Mouse (Mus musculus) intestine, embryonic 16.5 days (tissue): ENCODE data around the gene Rsc1a1. TPM values are rescaled to one million over a fixed set of nuclear protein-coding genes. Genes with fewer than 3 reads are reported as not detected.

Source experiments
- ATAC-seq: fragments of 200-750 bp; cut with Nextera tagmentation; 2 replicates; pipeline ENCODE4 v1.8.0; 2017; ENCODE audit warnings: moderate TSS enrichment, moderate library complexity
- H3K27ac ChIP-seq: fragments of 300-500 bp; sonication (generic); 2 replicates; pipeline ENCODE4 v1.5.1; 2014; ENCODE audit warnings: mild to moderate bottlenecking, low read length
- H3K27me3 ChIP-seq: fragments of 300-500 bp; sonication (generic); replicated peaks from 2 replicates; pipeline ENCODE4 v1.6.1; 2014; ENCODE audit warnings: low read length, control low read depth, mixed read lengths; ENCODE audit not compliant: control insufficient read depth, insufficient read depth
- H3K36me3 ChIP-seq: fragments of 300-500 bp; sonication (generic); 2 replicates; pipeline ENCODE4 v1.6.1; 2014; ENCODE audit warnings: low read length, control low read depth; ENCODE audit not compliant: control insufficient read depth, insufficient read depth
- H3K4me1 ChIP-seq: fragments of 300-500 bp; sonication (generic); 2 replicates; pipeline ENCODE4 v1.6.1; 2014; ENCODE audit warnings: low read length, control low read depth, mixed read lengths; ENCODE audit not compliant: control insufficient read depth, insufficient read depth
- H3K4me2 ChIP-seq: fragments of 300-500 bp; sonication (generic); 2 replicates; pipeline ENCODE4 v1.6.1; 2014; ENCODE audit warnings: low read depth, low read length, control low read depth
- H3K4me3 ChIP-seq: fragments of 300-500 bp; sonication (generic); 2 replicates; pipeline ENCODE4 v1.5.1; 2014; ENCODE audit warnings: mild to moderate bottlenecking, low read length
- H3K9ac ChIP-seq: fragments of 300-500 bp; sonication (generic); 2 replicates; pipeline ENCODE4 v1.6.1; 2014; ENCODE audit warnings: low read depth, low read length
- H3K9me3 ChIP-seq: fragments of 300-500 bp; sonication (generic); 2 replicates; pipeline ENCODE4 v1.6.1; 2016; ENCODE audit warnings: low read length, control low read depth; ENCODE audit not compliant: control insufficient read depth
- WGBS: fragments of 180-500 bp; shearing (Covaris S2); extraction: QIAGEN DNeasy Blood & Tissue Kit; methylation state at CpG from one replicate; pipeline ENCODE4 v1.1.7; 2014; 5-methylcytosine and 5-hydroxymethylcytosine counted together
- polyA plus RNA-seq: library from polyadenylated mRNA; unstranded; fragments of >200 nt; fragmentation: Nextera tagmentation; extraction: Ambion mirVana; gene quantifications from 2 replicates; pipeline ENCODE4 v1.2.1, GENCODE M21; 2015

The Rsc1a1 gene
- polyA plus RNA-seq, 1 experiment from 2014 or later = not detected

DNA sequence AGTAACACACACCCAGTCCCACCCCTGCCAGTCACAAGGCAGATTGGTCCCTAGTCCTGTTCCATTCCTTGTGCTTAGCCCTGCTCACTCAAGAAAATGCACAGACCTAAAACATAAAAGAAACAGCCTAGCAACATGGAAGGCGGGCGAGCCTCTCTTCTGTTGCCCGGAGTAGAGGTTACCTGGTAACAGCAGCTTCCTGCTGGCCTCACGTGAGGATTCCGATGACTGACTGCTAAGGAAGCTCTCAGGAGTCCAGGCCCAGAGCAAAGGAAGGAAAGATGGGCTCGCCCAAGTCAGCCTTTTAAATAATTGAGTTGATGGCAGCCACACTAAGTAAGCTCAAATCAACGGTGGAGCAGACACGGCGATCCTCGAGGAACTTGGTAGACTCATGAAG, 33.5 kb downstream of the Rsc1a1 start:
- H3K4me3 ChIP-seq = no peak overlapping the region
- no peak overlapping the region for H3K27ac ChIP-seq
- no peaks in the 10 kb centered on the region for H3K9me3 ChIP-seq
- no peaks in the 10 kb centered on the region for H3K36me3 ChIP-seq
- H3K9ac ChIP-seq = no peak overlapping the region
- peak; percentile 3; the same call in 1 of the 2 replicates for ATAC-seq
- H3K4me2 ChIP-seq = no peak overlapping the region
- 83% methylated on average over 10 of the region's 10 CpGs for WGBS
- no peaks in the 10 kb centered on the region for H3K27me3 ChIP-seq
- no peaks in the 10 kb centered on the region for H3K4me1 ChIP-seq

- no peak overlapping the region for H3K4me2 ChIP-seq
- no peaks in the 10 kb centered on the region for H3K27me3 ChIP-seq
- no peaks in the 10 kb centered on the region for H3K9me3 ChIP-seq
- H3K4me1 ChIP-seq = no peaks in the 10 kb centered on the region
- no peak overlapping the region for H3K4me3 ChIP-seq
- no peak for ATAC-seq
- no peaks in the 10 kb centered on the region for H3K36me3 ChIP-seq
- no peak overlapping the region for H3K27ac ChIP-seq
- WGBS = 91% methylated on average over 6 of the region's 6 CpGs
- H3K9ac ChIP-seq = no peak overlapping the region
Observed at GRCm38 (mm10) chr4:141651286-141651685, 34.1 kb downstream of the Rsc1a1 start.

DNA sequence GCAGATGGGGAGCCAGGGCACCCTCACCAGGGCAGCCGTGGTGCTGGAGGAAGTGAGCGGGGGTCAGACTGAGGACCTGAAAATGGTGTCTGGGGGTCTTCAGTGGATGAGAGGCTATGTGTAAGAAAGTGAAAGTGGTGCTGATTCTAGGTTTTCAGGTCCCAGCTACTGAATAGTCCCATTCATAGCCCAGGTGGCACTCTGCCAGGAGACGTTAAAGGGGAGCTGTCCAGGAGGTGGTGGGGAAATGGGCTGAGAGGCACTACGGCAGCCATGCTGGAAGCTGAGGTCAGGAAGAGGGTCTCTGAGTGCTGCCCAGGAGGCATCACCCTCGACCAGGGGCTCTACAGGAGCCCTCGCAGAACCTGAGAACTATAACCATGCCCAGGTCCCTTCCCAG, 36.2 kb downstream of the Rsc1a1 start:
- 76% methylated on average over 6 of the region's 6 CpGs for WGBS
- no peaks in the 10 kb centered on the region for H3K9me3 ChIP-seq
- H3K9ac ChIP-seq = no peak overlapping the region
- H3K4me1 ChIP-seq = peaks cover 1% of the 10 kb centered on the region; the same call in 1 of the 2 replicates
- no peaks in the 10 kb centered on the region for H3K27me3 ChIP-seq
- ATAC-seq = no peak
- no peak overlapping the region for H3K4me3 ChIP-seq
- H3K4me2 ChIP-seq = no peak overlapping the region
- no peaks in the 10 kb centered on the region for H3K36me3 ChIP-seq
- no peak overlapping the region for H3K27ac ChIP-seq

GRCm38 (mm10) chr4:141648262-141648661, 37.1 kb downstream of the Rsc1a1 start:
- whole genome bisulfite sequencing = 91% methylated on average over 5 of the region's 5 CpGs
- Histone ChIP-seq H3K27ac (no peak overlapping the region), H3K4me3 (no peak overlapping the region), H3K9ac (no peak overlapping the region), H3K36me3 (no peaks in the 10 kb centered on the region), H3K4me1 (peaks cover 11% of the 10 kb centered on the region), H3K4me2 (no peak overlapping the region), H3K9me3 (no peaks in the 10 kb centered on the region), H3K27me3 (no peaks in the 10 kb centered on the region)
- ATAC-seq = no peak

DNA sequence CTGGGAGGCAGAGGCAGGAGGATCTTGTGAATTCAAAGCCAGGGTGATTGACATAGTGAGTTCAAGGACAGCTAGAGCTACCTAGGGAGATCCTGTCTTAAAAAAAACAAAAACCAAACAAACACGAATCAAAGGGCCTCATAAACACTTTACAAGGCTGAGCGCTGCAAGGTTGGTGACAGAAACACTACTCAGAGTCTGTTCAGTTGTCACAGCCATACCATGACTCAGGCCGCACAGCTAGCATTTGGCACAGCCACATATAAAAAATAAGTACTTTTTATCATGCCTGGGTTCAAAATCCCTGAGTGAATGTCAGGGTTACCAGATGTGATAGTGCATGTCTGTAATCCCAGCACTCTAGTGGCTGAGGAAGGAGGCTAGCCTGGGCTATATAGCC, 38.2 kb downstream of the Rsc1a1 start:
- Histone ChIP-seq H3K36me3 (no peaks in the 10 kb centered on the region), H3K4me2 (no peak overlapping the region), H3K4me1 (peaks cover 19% of the 10 kb centered on the region), H3K27me3 (no peaks in the 10 kb centered on the region), H3K9me3 (no peaks in the 10 kb centered on the region), H3K27ac (no peak overlapping the region), H3K4me3 (no peak overlapping the region), H3K9ac (no peak overlapping the region)
- ATAC-seq = no peak
- 87% methylated on average over 3 of the region's 3 CpGs for WGBS

- WGBS = 91% methylated on average over 8 of the region's 8 CpGs
Observed at GRCm38 (mm10) chr4:141645988-141646387, 39.4 kb downstream of the Rsc1a1 start.

GRCm38 (mm10) chr4:141643118-141643855, 42.1 kb downstream of the Rsc1a1 start:
- no peaks in the 10 kb centered on the region for H3K27me3 ChIP-seq
- peak; percentile 42 for ATAC-seq
- H3K4me1 ChIP-seq = peaks cover 26% of the 10 kb centered on the region
- no peaks in the 10 kb centered on the region for H3K9me3 ChIP-seq
- H3K36me3 ChIP-seq = no peaks in the 10 kb centered on the region
- H3K27ac ChIP-seq = peak overlapping the region; percentile 51
- no peak overlapping the region for H3K4me2 ChIP-seq
- 47% methylated on average over 7 of the region's 7 CpGs for WGBS
- H3K4me3 ChIP-seq = no peak overlapping the region
- no peak overlapping the region for H3K9ac ChIP-seq

More at GRCm38 (mm10) chr4:141645988-141646387, 39.4 kb downstream of the Rsc1a1 start:
- Histone ChIP-seq H3K9me3 (no peaks in the 10 kb centered on the region), H3K4me1 (peaks cover 26% of the 10 kb centered on the region), H3K36me3 (no peaks in the 10 kb centered on the region), H3K9ac (no peak overlapping the region), H3K4me2 (no peak overlapping the region), H3K27me3 (no peaks in the 10 kb centered on the region), H3K27ac (no peak overlapping the region), H3K4me3 (no peak overlapping the region)
- ATAC-seq = no peak

DNA sequence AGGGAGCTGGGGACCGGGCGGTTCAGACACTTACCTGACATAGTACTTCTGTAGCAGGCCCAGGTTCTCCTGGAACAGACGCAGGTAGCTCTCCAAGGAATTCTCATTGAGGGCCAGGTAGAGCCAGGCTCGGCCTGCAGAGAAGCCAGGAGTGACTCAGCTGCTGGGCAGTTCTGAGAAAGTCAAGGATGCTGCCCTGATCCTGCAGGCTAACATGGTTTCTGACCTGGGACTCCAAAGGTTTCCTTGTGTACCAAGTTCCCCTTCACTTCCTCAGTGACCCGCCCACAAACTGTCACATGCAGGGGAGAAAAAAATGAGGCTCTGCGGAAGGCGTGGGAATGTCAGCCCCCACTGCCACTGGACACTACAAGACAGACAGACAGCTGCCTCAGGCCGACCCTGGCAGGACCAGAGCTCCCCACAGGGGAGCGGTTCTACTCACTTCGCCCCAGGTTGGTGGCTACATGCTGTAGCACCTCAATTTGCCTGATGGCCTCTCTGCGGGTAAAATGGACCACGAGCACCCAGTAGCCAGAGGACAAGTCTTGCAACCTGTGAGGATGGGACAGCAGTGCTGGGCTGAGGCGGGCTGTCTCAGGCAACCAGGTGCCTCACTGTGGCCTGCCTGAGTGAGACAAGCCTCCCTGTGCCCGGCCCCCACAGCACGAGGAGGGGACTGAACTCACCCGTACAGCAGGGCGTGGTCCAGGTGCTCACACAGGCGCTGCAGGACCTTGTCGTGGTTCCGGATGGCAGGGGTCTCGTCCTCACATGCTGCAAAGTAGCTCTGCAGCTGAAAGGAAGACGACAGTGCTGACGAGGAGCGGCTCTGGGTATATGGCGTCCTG, 43.2 kb downstream of the Rsc1a1 start:
- ATAC-seq = peak; percentile 53; the same call in 1 of the 2 replicates
- Histone ChIP-seq H3K4me1 (peaks cover 26% of the 10 kb centered on the region), H3K27me3 (no peaks in the 10 kb centered on the region), H3K4me3 (no peak overlapping the region), H3K9ac (0 out of 2 replicates have a peak overlapping the region, but pooled peaks have one; percentile 19), H3K4me2 (no peak overlapping the region), H3K36me3 (no peaks in the 10 kb centered on the region), H3K9me3 (no peaks in the 10 kb centered on the region), H3K27ac (no peak overlapping the region)
- 80% methylated on average over 25 of the region's 25 CpGs for WGBS

DNA sequence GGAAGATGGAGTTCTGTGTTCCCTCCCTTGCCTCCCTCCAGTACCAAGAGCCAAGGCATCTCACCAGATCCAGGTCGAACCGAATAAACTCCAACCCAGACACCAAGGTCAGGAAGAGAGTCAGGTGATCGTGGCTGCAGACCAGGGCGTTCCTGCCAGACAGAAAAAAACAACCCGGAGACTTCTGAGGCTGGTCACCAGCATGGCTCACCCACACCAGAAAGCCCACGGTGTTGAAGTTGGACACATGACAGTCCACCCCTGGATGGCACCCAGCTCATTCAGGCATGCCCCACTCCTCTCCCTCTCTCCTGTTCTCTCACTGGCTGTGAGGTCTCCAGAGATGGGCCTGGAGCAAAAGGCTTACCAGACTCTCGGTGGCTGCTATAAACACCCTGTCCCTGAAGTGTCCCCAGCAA, 44.0 kb downstream of the Rsc1a1 start:
- Histone ChIP-seq H3K27ac (no peak overlapping the region), H3K4me1 (peaks cover 26% of the 10 kb centered on the region), H3K9ac (no peak overlapping the region), H3K36me3 (no peaks in the 10 kb centered on the region), H3K9me3 (no peaks in the 10 kb centered on the region), H3K4me2 (no peak overlapping the region), H3K4me3 (no peak overlapping the region), H3K27me3 (no peaks in the 10 kb centered on the region)
- 85% methylated on average over 7 of the region's 7 CpGs for WGBS
- ATAC-seq = no peak
